Mouse (Mus musculus) intestine, postnatal 0 days (tissue): Measurements from ENCODE around the gene Fam76b. TPM values are rescaled to one million over a fixed set of nuclear protein-coding genes. Genes with fewer than 3 reads are reported as not detected.
"Not testable (repeated sequence)": the region's sequence is repeated elsewhere in the genome, so short reads cannot be mapped to it uniquely, and the experiment has no call there.

ENCODE experiments used
- ATAC-seq: fragments of 200-750 bp; cut with Nextera tagmentation; 2 replicates; pipeline ENCODE4 v1.8.0; 2017; ENCODE audit warnings: mild to moderate bottlenecking, moderate TSS enrichment, moderate library complexity
- H3K27ac ChIP-seq: fragments of 300-500 bp; sonication (generic); 2 replicates; pipeline ENCODE4 v1.5.1; 2014; ENCODE audit warnings: mild to moderate bottlenecking, low read depth, low read length, moderate library complexity
- H3K27me3 ChIP-seq: fragments of 300-500 bp; sonication (generic); replicated peaks from 2 replicates; pipeline ENCODE4 v1.6.1; 2014; ENCODE audit warnings: low read length, mixed read lengths; ENCODE audit not compliant: control insufficient read depth, insufficient read depth
- H3K36me3 ChIP-seq: fragments of 300-500 bp; sonication (generic); 2 replicates; pipeline ENCODE4 v1.6.1; 2014; ENCODE audit warnings: mild to moderate bottlenecking, moderate library complexity; ENCODE audit not compliant: control insufficient read depth, insufficient read depth
- H3K4me1 ChIP-seq: fragments of 300-500 bp; sonication (generic); replicated peaks from 2 replicates; pipeline ENCODE4 v1.6.1; 2014; ENCODE audit warnings: antibody characterized with exemption, low read length, mixed read lengths; ENCODE audit not compliant: control insufficient read depth, insufficient read depth
- H3K4me2 ChIP-seq: fragments of 300-500 bp; sonication (generic); replicated peaks from 2 replicates; pipeline ENCODE4 v1.6.1; 2014; ENCODE audit warnings: low read depth, mild to moderate bottlenecking, moderate library complexity
- H3K4me3 ChIP-seq: fragments of 300-500 bp; sonication (generic); 2 replicates; pipeline ENCODE4 v1.5.1; 2014; ENCODE audit warnings: low read depth, low read length
- H3K9ac ChIP-seq: fragments of 300-500 bp; sonication (generic); 2 replicates; pipeline ENCODE4 v1.6.1; 2014; ENCODE audit warnings: mild to moderate bottlenecking, low read depth, low read length
- H3K9me3 ChIP-seq: fragments of 300-500 bp; sonication (generic); 2 replicates; pipeline ENCODE4 v1.6.1; 2016; ENCODE audit warnings: mixed run types; ENCODE audit not compliant: control insufficient read depth
- CTCF ChIP-seq: sonication (generic); IDR thresholded peaks from 2 replicates; pipeline ENCODE4 v1.5.1; 2016; ENCODE audit warnings: low read depth, mild to moderate bottlenecking, control low read depth, antibody characterized with exemption, moderate library complexity
- WGBS: fragments of 180-500 bp; shearing (Covaris S2); extraction: QIAGEN DNeasy Blood & Tissue Kit; methylation state at CpG from one replicate; pipeline ENCODE4 v1.1.7; 2014; 5-methylcytosine and 5-hydroxymethylcytosine counted together
- polyA plus RNA-seq: library from polyadenylated mRNA; unstranded; fragments of >200 nt; fragmentation: Nextera tagmentation; extraction: Ambion mirVana; gene quantifications from 2 replicates; pipeline ENCODE4 v1.2.1, GENCODE M21; 2015

Gene Fam76b
- 10.9 and 11.9 TPM in 2 replicates for polyA plus RNA-seq

DNA sequence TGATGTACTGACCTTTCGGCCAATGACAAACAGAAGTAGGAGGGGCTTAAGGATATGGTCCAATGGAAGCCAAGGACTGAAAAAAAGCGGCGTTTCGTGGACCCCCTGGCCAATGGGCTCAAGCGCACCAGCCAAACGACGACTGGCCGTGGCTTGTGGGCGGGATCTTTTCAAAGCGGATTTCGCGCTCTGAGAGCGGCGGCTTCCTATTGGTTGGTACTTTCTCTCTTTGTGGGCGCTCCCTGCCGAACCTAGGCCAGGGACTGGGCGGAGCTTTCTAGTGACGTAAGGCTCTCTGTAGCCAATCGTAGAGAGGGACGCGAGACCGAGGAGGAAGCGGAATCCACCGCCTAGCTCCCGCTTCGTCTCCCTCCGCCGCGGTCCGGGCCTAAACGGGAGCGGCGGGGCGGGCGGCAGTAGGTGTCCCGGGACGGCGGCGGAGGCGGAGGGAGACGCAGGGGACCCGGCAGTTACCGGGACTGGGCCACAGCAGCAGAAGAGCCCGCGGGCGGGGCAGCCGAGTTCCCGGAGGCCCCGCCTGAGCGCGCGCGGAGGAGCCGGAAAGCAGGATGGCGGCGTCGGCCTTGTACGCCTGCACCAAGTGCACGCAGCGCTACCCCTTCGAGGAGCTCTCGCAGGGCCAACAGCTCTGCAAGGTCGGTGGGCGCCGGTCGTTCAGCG is at the start of gene Fam76b:
Gene Fam76b (plus strand): TSS at position 311 of the 681 bp plus-strand sequence.
- Histone ChIP-seq H3K4me1 (no peaks in the 10 kb centered on the region; the same call in 1 of the 2 replicates), H3K27ac (peak within 1 kb of the TSS; percentile 99), H3K4me2 (peak within 1 kb of the TSS; percentile 80), H3K9ac (peak within 1 kb of the TSS; percentile 90), H3K36me3 (peaks cover 15% of the 10 kb centered on the region), H3K9me3 (no peaks in the 10 kb centered on the region), H3K4me3 (peak within 1 kb of the TSS; percentile 71), H3K27me3 (no peaks in the 10 kb centered on the region)
- ATAC-seq: peak; percentile 94
- under 1% methylated on average over 58 of the region's 67 CpGs for WGBS
- TF ChIP-seq CTCF: no peak

DNA sequence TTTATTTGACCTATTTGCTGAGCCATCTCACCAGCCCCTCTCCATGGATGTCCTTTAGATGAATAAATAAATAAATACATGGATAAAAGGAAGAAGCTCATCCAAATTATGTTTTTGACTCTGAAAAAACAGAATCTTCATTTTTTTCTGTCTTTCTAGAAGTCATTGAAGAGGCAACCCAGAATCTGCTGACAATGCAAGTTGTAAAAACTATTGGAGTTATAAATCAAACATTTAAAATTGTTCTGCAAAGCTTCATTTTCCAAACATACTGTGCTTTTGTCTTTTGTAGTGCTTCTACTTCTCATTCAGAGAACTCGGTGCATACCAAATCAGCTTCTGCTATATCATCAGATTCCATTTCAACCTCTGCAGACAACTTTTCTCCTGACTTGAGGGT is 45.5 kb upstream of the Fam76b start:
- H3K27ac ChIP-seq: no peak overlapping the region
- ATAC-seq: no peak
- no peaks in the 10 kb centered on the region for H3K27me3 ChIP-seq
- no peak overlapping the region for H3K9ac ChIP-seq
- WGBS: 98% methylated on average over 1 of the region's 1 CpGs
- no peak for TF ChIP-seq CTCF
- H3K36me3 ChIP-seq: peaks cover 8% of the 10 kb centered on the region
- H3K4me2 ChIP-seq: no peak overlapping the region
- H3K4me3 ChIP-seq: no peak overlapping the region
- H3K9me3 ChIP-seq: no peaks in the 10 kb centered on the region
- no peaks in the 10 kb centered on the region for H3K4me1 ChIP-seq

DNA sequence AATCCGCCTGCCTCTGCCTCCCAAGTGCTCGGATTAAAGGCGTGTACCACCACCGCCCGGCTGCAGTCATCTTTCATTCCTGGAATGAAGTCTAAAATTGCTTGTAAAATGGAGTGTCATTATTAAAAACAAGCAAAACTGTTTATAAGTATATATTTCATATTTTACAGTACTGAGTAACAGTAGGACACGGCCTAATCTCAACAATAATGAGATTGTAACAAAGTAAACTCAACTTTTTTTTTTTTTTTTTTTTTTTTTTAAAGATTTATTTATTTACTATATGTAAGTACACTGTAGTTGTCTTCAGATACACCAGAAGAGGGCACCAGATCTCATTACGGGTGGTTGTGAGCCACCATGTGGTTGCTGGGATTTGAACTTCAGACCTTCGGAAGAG is 36.7 kb upstream of the Fam76b start:
- not testable (repeated sequence) for ATAC-seq, H3K4me1 ChIP-seq, H3K9ac ChIP-seq, H3K27me3 ChIP-seq, H3K4me3 ChIP-seq, H3K4me2 ChIP-seq, H3K9me3 ChIP-seq, H3K27ac ChIP-seq
- H3K36me3 ChIP-seq: peaks cover 49% of the 10 kb centered on the region
- WGBS: 98% methylated on average over 7 of the region's 8 CpGs

DNA sequence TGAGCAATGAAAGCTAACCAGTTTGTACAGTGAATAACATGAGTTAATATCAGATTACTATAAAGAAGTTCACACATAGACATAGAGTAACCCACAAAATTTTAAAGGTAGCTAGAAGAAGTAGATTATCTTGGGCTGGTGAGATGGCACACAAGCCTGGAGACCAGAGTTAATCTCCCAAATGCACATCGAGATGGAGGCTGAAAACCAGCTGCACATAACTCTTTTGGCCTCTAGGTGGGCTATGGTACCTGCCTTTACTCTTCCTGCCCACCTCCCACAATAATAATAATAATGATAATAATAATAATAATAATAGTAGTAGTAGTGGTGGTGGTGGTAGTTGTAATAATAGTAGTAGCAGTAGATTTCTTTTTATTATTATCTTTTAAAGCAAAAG is 33.2 kb upstream of the Fam76b start:
- Histone ChIP-seq H3K4me3 (no peak overlapping the region), H3K4me2 (no peak overlapping the region), H3K9me3 (no peaks in the 10 kb centered on the region), H3K9ac (no peak overlapping the region), H3K4me1 (no peaks in the 10 kb centered on the region), H3K27ac (no peak overlapping the region), H3K27me3 (no peaks in the 10 kb centered on the region), H3K36me3 (peaks cover 47% of the 10 kb centered on the region)
- no peak for ATAC-seq
- 0 out of 2 replicates have a peak, but pooled peaks have one; percentile 11 for TF ChIP-seq CTCF
- WGBS: 71% methylated on average over 1 of the region's 1 CpGs

DNA sequence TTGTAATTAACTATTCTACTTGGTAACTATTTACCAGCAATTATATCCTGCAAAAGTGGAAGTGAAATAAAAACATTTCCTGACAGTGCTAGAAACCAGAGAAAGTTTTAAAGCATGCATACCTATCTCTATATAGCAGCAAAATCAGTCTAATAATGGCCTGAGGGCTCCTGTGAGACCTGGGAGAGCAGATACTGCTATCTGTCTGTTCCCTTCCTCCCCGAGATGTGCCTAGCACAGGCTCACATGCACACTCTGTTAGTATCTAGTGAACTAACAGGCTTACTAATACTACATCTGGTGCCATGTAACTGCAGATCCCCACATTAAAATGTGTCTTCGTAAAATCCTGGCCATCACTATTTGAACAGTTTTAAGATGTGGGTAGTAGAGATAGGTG is 32.8 kb upstream of the Fam76b start:
- ATAC-seq: no peak
- Histone ChIP-seq H3K27me3 (no peaks in the 10 kb centered on the region), H3K4me3 (no peak overlapping the region), H3K27ac (no peak overlapping the region), H3K4me1 (no peaks in the 10 kb centered on the region), H3K9ac (no peak overlapping the region), H3K9me3 (no peaks in the 10 kb centered on the region), H3K4me2 (no peak overlapping the region), H3K36me3 (peaks cover 50% of the 10 kb centered on the region)
- TF ChIP-seq CTCF: no peak
- 89% methylated on average over 2 of the region's 2 CpGs for WGBS

DNA sequence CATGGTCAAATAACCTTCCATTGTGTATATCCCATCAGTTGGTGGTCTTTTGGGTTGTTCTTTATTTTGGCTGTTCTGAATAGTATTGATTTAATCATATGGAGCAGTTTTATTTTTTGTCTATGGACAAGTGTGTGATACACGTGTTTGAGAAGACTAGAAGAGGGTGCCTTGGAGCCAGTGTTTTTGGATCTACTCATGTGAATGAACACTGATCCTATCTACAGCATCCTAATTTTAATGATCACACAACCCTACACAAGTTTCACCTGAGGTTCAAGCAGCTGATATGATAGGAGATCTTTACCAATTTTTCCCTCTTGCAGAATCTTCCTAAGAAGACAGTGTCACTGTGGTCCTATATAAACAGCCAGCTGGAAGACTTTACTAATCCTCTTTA is 23.0 kb upstream of the Fam76b start:
- Histone ChIP-seq H3K9ac (no peak overlapping the region), H3K27ac (no peak overlapping the region), H3K27me3 (no peaks in the 10 kb centered on the region), H3K4me1 (no peaks in the 10 kb centered on the region), H3K36me3 (peaks cover 70% of the 10 kb centered on the region), H3K4me2 (no peak overlapping the region), H3K9me3 (no peaks in the 10 kb centered on the region), H3K4me3 (no peak overlapping the region)
- WGBS: 75% methylated on average over 1 of the region's 1 CpGs
- ATAC-seq: no peak
- no peak for TF ChIP-seq CTCF
